Mouse (Mus musculus): ENCODE measurements around the gene Ccdc154.

The Ccdc154 gene

DNA sequence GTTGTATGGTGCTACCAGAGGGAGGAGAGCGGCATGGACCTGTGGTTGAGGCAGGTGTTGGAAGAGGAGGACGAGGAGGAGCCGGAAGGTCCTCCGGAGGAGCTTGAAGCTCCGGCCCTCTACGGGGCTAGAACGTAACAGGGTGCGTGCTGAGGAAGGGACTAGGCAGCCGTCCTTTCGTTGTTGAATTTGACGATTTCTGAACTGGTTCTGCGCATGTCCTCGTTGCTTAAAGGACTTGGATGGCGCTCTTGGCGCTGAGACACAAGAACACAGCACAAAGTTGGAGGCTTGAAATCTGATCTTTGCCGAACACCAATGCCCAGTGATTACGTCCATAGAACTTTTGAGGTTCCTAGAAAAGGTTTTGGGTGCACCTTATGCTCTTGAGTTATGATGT lies 22.7 kb downstream of the Ccdc154 start:
- 6% methylated on average over 17 of the region's 17 CpGs for WGBS

DNA sequence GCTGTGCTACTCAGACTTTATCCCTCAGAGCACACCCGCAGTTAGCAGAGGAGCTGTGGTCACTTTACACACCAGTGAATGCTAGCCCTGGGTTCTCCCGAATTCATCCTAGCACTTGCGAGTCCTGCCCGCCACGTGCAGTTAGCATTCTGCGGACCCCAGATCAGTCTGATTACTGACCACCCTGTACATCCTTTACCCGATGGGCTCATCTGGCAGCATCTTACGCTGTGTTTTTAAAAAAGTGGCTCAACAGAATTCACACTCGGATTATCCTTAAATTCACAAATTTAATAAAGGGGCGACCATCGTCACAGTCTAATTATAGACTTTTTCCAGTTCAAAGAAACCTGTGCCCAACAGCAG lies 25.5 kb downstream of the Ccdc154 start:
- WGBS = 5% methylated on average over 11 of the region's 11 CpGs

DNA sequence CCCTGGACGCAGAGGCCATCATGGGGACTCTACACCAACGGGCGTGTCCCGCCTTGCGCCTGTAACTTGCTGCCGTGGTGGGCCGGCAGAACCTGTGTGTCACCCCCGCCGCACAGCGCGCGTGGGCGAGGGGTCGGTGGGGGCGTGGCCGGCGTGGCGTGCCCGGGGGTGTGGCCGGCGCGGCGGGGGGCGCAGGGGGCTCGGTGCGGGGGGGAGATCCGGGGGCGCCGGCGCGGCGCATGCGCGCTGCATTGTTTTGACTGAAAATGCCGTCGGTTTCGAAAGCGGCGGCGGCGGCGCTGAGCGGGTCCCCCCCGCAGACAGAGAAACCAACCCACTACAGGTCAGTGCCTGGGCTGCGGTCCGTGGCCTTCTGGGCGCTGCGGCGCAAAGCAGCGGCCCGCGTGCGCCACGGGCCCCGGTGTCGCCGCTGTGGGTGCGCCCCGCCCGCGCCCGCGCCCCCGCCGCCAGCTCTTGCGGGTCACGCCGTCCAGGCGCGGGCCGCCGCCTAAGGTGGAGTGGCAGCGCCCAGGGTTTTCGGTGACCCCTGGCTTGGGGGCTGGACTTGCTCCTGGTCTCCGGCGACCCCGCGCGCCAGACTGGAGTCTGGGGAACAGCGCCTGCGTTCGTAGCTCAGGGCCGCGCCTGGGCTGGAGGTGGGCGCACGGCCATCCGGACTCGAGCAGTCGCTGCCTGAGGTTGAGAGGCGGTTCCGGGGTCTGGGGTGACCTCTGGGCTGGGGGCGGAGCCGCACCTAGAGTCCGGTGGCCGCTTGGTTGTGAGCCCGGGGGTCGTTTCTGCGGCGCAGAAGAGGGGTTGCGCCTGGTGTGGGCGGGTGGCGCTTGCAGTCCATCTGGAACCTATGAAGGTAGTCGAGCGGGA lies 26.1 kb downstream of the Ccdc154 start, which contains the start of gene Unkl:
TSS of gene Unkl (plus strand) at position 248 of the 882 bp plus-strand sequence.
- under 1% methylated on average over 101 of the region's 104 CpGs for WGBS

DNA sequence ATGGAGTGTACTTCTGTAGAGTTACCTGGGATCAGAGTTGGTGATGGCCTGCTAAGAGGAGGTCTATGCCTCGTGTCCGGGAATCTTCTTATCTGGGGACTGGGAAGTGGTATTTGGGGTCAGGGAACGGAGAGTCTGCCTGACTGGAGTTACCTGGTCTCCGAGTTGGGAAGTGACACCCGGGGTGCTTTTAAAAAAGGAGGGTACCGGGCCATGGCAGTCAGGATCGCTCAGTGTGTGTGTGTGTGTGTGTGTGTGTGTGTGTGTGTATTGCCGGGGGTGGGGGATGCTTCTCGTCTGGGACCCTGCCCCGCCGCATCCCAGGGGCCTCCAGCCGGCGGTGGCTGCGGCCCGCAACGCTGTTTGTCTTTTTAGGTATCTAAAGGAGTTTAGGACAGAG lies 26.8 kb downstream of the Ccdc154 start:
- under 1% methylated on average over 16 of the region's 16 CpGs for WGBS

DNA sequence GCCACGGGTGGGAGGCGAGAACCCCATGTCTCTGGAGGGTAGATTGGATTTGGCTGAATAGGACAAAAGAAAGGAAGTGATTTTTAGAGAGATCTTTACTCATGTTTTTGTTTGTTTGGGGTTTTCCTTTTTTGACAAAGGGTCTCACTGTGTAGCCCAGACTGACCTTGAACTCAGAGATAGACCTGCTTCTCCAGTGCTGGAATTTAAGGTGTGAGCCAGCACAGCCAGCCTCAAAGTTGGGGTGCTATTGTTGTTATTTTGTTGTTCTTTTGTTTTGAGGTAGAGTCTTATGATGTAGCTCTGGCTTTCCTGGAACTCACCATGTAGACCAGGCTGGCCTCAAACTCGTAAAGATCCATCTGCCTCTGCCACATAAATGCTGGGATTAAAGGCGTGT lies 40.1 kb downstream of the Ccdc154 start:
- WGBS = 82% methylated on average over 4 of the region's 4 CpGs

DNA sequence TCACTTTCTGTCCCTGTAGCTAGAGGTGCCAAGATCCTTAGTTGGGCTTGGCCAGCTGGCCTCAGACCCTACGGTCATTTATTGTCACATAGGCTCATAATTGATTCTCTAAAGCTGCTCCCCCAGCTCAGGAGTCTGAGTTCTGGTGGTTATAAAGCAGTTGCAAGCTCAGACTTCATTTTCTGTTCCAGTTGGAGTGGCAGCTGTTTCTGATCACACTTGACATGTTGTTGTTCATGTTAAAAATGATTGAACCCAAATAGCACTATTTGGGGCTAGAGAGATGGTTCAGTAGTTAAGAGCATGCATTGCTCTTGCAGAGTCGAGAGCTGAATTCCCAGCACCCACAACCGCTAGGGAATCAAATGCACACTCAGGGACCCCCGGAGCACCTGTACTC lies 47.7 kb downstream of the Ccdc154 start:
- WGBS = 91% methylated on average over 4 of the region's 4 CpGs

DNA sequence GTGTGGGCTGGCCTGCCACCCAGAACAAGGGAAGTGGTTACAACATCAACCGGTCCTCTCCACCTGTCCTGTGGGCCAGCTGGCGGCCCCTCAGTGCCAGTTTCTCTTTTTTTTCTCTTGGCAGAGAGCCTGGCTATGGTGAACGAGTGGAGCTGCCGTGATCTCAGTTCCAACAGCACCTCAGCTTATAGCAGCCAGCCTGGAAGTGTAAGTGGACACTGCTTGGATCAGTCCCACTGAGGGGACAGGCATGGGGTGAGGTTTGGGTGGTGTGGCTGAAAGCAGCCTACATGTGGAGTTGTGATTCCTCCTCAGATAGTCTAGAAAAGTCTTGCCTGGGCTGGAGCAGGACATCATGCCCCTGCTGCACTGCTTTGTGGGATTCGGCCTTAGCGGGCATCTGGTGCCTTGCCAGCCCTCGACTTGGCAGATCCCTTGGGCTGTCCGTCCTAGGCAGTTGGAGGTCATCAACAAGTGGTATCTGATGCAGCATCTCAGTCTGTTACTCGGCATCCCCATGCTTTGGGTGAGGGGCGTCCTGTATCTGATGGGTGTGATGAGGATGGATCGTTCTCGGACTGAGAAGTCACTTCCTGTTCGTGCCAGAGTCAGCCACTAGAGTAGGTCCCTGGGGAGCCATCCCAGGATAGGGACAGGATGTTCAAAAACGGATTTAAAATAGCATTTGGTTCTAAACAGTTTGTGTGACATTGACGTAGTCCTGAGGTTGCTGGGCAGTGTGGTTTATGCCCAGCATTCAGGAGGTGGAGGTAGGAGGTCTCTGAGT lies 48.6 kb downstream of the Ccdc154 start:
- WGBS = 59% methylated on average over 15 of the region's 15 CpGs

DNA sequence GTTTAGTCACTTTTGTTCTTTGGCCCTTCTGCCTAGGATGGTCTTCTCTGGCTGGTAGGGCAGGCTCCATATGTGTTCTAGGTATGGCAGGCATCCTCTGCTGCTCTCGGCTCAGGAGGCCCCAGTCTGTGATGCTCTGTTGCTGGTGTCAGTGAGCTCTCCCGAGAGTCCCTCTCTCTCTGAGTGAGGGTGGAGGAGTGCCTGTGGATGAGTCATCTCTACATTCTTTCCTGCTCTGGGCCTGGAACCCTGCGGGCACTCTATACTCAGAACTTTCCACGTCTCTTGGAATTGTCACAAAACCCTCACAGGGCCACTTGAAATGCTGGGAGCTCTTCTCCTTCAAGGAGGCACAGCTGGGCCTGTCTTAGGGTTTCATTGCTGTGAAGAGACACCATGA lies 49.4 kb downstream of the Ccdc154 start:
- 53% methylated on average over 4 of the region's 4 CpGs for WGBS

DNA sequence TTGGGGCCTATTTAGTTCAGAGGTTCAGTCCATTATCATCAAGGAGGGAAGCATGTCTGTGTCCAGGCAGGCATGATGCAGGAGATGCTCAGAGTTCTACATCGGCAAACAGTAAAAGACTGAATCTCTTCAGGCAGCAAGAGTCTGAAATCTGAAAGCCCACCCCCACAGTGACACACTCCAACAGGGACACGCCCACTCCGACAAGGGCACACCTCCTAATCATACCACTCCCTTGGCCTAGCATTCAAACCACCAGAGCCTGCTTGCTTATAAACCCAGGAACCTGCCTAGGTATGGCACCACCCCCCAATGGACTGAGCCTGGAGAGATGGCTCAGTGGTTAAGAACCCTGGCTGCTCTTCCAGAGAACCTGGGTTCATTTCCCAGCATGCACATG lies 53.2 kb downstream of the Ccdc154 start:
- 83% methylated on average over 3 of the region's 3 CpGs for WGBS

DNA sequence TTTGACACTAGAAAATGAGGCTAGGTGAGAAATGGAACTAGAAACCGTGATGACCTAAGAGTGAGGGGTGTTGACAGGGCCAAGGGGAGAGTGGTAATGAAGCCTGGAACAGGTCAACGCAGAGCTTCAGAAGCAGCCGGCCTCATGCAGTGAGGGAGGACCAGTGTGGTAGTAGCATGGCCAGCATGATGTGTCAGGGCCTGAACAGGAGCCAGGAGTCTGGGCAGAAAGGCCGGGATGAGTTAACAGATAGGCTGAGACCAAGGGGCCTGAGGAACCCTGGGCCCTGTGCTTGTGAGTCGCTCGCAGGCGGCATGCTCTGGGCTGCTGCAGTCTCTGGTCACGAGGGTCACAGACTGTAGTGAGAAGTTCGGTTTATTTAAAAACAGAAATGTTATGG lies 56.7 kb downstream of the Ccdc154 start:
- WGBS = 89% methylated on average over 9 of the region's 9 CpGs

DNA sequence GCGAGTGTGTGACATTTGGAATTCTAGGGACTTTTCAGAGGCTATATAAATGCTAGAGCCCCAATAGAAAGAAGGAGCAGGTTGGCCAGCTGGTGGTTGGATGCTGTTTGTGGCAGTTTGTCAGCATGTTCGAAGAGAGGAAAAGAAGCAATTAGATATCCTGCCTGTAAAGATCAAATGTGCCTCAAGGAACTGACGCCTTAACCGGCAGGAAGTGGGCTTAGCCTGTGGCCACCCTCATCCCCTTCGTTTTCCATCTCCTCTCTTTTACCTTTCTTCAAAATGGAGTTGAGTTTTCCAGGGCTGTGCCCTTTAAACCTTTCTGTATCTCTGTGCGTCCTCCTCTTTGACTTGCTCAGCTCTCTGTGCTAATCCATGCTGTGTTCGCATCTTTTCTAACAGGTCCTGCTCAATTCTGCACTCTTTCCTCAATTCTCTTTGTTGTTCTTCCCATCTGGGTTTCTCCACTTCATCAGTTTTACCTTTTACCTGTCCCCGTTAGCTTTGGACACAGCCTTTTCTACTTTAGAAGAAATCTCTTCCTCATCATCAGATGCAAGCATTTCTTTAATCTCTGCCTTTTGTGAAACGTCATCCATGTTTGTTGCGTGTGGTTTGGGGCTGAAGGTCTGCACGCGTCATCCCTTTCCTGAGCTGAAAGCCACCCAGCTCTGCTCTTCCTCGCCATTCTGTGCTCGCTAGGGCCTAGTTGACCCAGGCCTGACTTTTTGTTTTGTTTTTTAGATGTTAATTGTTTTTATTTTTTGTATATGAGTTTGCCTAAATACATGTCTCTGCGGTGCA lies 57.4 kb downstream of the Ccdc154 start:
- WGBS = 88% methylated on average over 15 of the region's 15 CpGs

DNA sequence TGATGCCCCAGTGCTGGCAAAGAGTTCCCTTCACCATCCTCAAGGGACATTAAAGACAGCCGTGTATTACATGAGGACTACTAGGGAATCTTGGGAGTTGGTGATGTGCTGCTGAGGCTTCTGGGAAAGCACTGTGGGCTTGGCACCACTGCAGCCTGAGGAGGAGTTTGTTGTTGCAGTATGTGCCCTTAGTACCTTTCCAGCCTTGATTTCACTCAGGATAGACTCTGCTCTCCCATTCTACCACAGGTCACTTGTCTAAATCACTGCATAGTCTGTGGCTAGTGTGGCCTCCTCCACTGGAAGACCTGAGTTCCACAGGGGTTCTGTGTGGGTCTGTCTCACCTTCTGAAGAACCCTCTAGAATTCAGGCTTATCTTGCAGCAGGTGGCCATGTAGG lies 58.5 kb downstream of the Ccdc154 start:
- 63% methylated on average over 1 of the region's 1 CpGs for WGBS
